Mouse (Mus musculus) spleen, postnatal 14 days (tissue): Measurements from ENCODE around the gene Zdhhc4.

ENCODE experiments used
- DNase-seq, 2 experiments: peaks; one replicate each; pipeline ENCODE4 v3.0.0; 2021 to 2022; ENCODE audit warnings: low spot score in 2 of 2

The Zdhhc4 gene

DNA sequence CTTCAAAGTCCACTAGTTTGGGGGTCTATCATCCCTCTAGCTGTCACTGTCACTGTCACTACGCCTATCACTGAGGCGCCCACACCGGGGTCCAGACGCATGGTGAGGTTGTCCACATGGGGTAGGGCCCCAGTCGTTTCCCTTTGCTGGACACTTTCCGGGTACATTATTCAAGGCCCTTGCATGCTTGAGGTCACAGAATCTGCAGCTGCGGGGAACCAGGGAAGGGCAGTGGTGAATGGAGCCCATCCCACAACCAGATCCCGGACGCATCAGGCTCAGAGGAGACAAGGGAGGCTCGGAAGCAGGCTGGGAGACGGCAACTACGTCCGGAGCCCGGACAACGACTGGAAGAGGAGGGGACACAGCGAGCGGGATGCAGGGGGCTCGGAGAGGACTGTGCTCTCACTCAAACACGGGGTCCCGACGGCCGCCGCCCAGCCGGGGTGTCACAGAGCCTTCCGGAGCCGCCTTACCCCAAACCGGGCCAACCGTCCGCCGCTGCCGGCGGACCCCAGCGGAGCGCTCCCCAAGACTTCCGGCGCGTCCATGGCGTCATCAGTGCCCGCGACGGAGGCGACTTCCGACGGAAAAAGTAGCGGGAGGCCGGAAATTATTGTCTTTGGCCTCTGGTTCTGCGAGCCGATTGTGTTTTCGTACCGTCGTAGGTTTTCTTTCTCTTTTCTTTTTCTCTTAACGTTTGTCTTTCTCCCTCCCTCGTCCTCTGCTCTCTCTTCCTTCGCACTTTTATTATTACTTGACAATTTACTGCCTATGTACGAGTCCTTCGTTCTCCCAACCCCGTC, at the start of gene Zdhhc4:
Gene Zdhhc4, minus strand, starts transcription at position 567 of the 806 bp plus-strand sequence.
- peak; percentile 78 to 91 for DNase-seq

- no peak for DNase-seq
Observed at GRCm38 (mm10) chr5:143376156-143376555, 47.1 kb upstream of the Zdhhc4 start.

DNA sequence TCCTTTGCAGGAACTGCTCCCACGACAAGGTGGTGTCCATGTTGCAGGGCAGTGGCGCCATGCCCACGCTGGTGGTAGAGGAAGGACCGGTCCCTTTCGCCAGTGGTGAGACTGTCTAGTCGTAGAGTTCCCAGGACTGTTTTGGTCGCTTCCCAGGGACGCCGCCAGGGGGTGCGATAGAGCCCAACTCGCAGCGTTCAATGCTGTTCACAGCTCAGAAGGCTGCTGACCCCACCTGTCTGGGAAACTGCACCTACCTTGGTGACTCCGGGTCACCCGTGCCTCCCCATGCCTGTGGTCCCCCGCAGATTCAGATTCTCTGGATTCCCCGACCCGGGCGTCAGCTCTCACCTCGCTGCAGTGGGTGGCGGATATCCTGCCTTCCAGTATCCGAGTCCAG, 46.2 kb upstream of the Zdhhc4 start:
- DNase-seq, result peak; percentile 24 to 58

- no peak for DNase-seq
Observed at GRCm38 (mm10) chr5:143372818-143373217, 43.8 kb upstream of the Zdhhc4 start.

GRCm38 (mm10) chr5:143371146-143371510, 42.1 kb upstream of the Zdhhc4 start:
- DNase-seq, result no peak

DNA sequence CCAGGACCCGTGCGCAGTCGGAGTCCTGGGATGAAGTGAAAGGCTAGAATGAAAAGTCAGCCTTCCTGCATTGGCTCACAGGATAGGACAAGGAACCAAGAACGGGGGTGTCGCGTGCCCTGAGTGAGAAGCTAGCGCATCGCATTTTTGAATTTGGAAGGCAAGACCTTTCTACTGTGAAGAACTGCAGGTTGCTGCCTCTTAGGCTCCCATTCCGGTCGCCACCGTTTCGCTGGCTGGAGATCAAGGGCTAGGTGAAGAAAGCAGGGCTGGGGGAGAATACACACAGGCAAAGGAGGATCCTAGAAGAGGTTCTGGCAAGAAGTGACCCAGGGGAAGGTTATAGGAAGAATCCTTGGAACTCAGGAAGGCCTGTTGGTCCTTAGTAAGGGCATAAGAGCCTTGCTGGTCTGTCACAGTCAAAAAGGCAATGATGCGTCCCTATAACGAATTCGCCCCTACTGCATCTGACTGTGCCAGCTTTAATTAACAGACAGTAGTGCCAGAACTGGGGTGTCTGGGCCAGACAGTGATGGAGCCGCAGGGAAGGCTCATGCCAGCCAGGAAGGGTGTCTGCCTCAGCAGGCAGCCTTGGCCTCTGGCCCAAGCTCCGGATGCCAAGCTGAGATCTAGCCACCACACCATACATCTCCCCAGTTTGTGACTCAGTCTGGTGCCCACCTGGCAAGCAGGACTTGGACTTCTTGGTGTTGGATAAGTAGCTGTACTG, 41.5 kb upstream of the Zdhhc4 start:
- DNase-seq, result no peak

DNA sequence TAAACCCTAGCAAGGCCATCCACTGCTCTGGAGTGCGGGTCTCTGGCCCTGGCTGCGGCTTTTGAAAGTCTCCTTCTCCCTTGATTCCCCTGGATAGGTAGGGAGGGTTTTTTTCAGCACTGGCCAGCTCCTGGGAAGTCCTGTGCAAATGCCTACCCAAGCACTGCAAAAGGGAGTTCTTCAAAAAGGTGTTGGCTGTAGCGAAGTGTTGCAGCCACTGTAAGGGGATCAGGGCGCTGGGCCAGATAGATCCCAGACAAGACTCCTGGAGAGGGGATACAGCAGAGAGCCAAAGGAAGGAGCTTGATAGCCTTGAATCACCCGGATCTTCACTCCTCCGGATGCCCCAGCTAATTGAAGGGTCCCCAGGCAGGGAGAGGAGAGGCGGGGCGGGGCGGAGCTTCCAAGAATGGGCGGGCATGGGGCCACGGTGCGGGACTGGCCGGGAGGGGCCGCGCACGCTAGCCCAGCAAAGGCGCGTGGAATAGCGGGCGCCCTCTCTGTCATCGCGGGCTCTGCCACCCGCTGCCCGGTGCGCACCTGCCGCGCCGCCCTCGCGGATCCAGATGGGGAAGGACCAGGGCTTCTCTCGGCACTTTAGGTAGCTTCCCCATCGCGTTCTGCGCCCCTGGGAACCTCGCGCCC, 40.7 kb upstream of the Zdhhc4 start:
- no peak for DNase-seq

GRCm38 (mm10) chr5:143367931-143368330, 38.9 kb upstream of the Zdhhc4 start:
- no peak for DNase-seq

DNA sequence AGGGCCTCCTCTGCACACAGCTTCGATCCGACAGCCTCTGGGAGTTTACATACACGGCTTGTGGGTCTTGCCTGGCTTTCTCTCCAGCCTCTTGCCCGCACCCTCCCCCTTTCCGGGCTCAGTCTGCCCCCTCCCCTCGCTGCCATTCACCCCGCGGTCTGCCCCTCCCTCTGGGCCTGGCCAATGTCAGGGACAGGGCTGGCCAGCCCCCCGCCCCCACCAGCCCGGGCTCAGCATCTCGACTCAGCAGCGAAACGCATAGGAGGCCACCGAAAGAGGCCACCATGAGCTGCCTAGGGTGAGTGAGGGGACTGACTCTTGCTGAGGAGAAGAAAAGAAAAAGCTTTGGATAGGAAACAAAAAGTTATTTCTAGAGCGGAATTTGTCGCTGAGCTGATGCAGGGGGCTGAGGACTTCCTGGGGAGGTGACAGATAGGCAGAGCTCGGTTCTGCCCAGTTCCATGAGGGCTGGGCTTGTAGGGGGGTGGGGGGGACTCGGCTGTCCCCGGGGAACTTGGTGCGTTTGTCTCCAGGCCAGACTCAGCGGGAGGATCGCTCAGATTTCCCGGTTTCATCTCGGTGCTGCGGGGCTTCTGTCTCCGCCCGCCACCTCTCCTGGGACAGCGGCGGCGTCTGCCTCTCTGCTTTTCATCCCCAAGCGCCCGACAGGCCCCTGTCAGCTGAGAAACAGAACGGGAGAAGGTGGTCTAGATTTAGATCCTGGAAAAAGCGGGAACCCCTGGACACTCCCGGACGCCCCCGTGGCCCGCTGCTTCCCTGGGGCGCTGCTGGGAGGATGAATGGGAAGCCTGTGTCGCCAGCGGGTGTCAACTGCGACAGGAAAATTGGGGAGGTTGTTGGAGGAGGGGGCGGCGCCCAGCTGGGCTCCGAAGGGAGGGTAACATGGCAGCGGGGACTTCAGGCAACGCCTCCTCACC, 34.9 kb upstream of the Zdhhc4 start:
- DNase-seq, result no peak

- no peak for DNase-seq
Observed at GRCm38 (mm10) chr5:143361428-143361827, 32.4 kb upstream of the Zdhhc4 start.

GRCm38 (mm10) chr5:143360000-143360399, 30.9 kb upstream of the Zdhhc4 start:
- DNase-seq, result no peak

DNA sequence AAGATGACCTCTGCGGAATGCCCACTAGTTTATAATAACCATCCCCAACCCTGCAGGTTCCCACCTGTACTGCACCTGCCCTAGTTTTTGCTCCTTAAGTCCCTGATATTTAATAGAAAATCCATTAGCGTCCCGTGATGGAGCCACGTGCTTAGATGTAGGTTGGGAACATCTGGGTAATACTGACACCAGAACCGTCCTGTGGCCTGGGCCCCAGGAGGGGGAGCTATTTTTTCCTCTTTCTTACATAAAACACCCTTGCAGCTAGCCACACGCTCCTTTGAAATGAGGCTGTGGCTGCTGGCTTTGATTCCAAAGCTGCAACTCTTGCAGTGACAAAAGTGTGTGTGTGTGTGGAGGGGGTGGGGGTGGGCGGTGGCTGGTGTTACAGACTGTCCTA, 30.2 kb upstream of the Zdhhc4 start:
- DNase-seq, result no peak

DNA sequence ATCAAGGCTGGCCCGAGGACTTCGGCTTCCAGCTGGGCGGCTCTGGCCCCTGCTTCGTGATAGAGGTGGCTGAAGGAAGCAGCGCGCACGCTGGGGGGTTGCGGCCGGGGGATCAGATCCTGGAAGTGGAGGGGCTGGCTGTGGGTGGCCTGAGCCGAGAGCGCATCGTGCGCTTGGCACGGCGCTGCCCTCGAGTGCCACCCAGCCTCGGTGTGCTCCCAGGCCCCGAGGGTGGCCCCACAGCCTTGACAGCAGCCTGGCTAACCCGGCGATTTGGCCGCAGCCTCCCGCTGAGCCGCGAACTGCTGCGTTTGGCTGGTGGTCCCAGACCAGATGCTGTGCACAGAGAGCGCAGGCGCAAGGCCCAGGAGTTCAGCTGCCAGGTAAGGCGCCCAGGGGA, 28.5 kb upstream of the Zdhhc4 start:
- DNase-seq, result no peak

DNA sequence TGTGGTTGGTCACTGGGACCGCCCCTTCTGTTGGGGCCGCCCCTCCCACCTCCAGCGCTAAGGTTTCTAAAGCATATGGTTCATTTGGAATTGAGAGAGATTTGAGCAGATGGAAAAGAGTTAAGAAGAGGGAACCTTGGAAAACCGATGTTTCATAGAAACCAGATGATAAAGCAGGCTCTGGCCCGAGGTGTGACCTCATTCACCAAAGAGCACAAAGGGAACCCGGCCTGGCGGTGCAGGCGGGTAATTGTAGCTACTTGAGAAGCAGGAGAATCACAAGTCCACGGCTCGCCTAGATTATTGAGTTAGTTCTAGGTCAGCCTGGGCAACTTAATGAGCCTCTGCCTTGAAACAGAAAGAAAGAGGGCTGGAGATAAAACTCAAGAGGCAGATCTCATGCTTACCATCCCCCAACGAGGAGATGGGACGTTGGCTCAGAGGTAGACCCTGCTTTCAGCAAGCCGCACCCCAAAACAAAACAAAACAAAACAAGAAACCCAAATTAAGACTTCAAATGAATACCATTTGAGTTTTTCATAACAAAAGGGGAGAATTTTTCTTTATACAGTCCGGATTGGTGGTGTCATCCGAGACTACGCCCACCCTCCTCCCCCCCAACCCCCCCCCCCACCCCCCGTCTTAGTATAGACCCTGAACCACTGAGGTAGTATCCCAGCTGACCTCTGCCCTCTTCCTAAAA, 27.8 kb upstream of the Zdhhc4 start, which contains the start of gene Grid2ip:
Gene Grid2ip, plus strand, starts transcription at position 653 of the 703 bp plus-strand sequence.
- DNase-seq, result no peak

DNA sequence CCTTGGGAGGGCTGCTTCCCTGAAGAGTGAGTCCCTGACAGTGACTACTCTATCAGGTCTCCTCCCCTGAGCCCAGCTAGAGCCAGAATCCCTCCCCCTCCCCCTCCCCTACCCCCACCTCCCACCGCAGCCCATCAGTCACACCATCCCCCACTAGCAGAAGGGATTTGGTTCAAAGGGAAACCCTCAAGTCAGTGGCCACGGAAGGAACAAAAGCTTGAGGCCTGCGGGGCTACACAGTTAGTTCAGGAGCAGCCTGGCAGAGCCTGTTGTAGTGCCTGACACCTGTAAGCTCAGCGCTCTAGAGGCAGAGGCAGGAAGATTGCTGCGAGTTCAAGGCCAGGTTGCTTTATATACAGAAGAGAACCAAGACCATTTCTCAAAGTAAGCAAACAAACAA, 27.0 kb upstream of the Zdhhc4 start:
- DNase-seq, result no peak

GRCm38 (mm10) chr5:143346367-143346766, 17.3 kb upstream of the Zdhhc4 start:
- DNase-seq, result no peak

DNA sequence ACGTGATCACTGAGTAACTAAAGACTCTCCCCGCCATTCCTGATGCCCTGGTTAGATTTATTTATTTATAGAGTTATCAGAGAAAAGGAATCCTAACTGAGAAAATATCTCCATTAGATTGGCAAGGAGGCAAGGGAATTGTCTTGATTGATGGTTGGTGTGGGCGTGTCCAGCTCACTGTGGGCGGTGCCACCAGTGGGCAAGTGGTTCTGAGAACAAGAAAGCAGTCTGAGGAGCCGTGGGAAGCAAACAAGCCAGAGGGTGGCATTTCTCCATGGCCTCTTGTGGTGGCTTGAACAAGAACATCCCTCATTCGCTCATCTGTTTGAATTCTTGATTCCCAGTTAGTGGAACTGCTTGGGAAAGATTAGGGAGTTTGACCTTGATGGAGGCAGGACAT, 10.5 kb upstream of the Zdhhc4 start:
- DNase-seq, result no peak

GRCm38 (mm10) chr5:143336559-143336958, 7.5 kb upstream of the Zdhhc4 start:
- DNase-seq, result no peak

DNA sequence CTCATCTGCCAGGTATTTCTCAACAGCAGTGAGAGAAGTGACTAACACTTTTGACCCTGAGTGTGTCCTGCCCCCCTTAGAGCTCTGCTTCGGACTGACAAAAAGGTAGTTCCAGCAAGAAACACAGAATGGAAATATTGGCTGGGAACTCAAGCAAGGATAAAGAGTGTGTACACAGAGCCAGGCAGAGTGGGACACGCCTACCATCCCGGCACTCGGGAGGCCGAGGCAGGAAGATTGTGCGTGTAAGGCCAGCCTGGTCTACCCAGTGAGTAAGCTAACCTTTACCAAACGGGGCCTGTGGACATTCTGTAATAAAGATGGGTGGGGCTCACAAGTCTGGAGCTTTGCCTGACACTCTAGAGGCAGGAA, 6.0 kb upstream of the Zdhhc4 start:
- no peak for DNase-seq

DNA sequence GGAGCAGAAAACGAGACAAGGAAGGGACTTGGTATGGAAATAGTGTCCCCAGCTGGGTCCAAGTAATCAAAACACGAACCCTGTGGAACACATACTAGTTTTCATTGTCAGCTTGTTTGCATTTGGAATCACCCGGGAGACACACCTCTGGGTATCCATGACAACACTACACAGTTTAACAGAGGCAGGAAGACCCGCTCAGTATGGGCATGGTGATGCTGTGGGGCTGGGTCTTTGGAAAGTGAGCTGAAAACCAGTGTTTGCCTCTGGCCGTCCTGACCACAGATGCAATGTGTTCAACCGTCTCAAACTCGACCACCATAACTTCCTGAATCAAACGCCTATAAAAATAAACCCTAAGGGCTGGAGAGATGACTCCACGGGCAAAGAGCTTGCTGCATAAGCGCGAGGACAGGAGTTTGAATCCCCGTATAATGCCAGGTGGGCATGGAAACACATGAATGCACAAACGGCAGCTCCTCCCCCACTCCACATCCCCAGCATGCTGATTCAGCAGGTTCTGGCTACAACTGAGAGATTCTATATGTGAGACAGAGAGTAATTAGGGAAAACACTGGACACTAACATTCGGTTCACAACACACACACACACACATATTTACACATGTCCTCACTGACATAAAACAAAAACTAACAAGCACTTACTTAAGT, 5.5 kb upstream of the Zdhhc4 start:
- DNase-seq, result no peak
